Mouse (Mus musculus) cerebellum, adult 2 months (tissue): ENCODE results near the gene D7Ertd443e.

ENCODE experiments used
- CTCF ChIP-seq: fragments of 200-500 bp; IDR thresholded peaks from 2 replicates; pipeline ENCODE4 v1.5.1; 2011; ENCODE audit warnings: low read depth, mild to moderate bottlenecking, control low read depth, low read length, moderate library complexity, borderline replicate concordance; ENCODE audit not compliant: insufficient read depth
- POLR2A ChIP-seq: fragments of 200-500 bp; IDR thresholded peaks from 2 replicates; pipeline ENCODE4 v1.6.1; 2011; ENCODE audit warnings: low read length, control low read depth, borderline replicate concordance; ENCODE audit not compliant: insufficient read depth

DNA sequence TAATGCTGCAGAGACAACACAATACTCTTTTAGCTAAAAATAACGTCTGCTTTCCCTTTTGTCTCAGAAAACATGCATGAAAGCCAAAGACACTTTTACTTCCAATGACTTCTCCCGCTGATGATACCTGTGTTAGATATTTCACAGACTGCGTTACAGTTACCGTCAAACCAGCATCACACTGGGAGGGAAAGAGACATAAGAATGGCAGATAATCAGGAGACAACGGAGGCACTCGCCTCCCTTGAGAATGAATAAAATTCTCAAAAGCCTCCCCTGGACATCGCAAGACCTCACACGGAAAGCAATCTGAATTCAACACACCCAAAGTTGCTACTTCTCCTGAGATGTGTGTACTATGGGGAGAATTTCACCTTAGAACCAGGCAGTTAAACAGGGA is 11.3 kb upstream of the D7Ertd443e start:
- TF ChIP-seq CTCF (no peak), POLR2A (no peak)
